Mouse (Mus musculus) forebrain, embryonic 10.5 days (tissue): Measurements from ENCODE around the gene Ubr4. TPM values are rescaled to one million over a fixed set of nuclear protein-coding genes. Genes with fewer than 3 reads are reported as not detected.

ENCODE experiments used
- microRNA-seq: library from miRNA; unstranded; fragments of <30 nt; microRNA quantifications from one replicate; pipeline ENCODE4, GENCODE M21; 2017
- polyA plus RNA-seq: library from polyadenylated mRNA; unstranded; fragments of >200 nt; fragmentation: Nextera tagmentation; extraction: Ambion mirVana; gene quantifications from 2 replicates; pipeline ENCODE4 v1.2.1, GENCODE M21; 2016

Gene Ubr4
- polyA plus RNA-seq, 1 experiment from 2014 or later = 63.4 TPM

Small RNAs within 50 kb of the gene (microRNA-seq; reads per million reads assigned to microRNA genes)
- gene Gm24245 (11.1 reads per million, percentile 22 among the genes with 10 or more reads in this experiment), gene Gm25732 (2.4 reads per million)

Other genes with a start within 250 kb of the Ubr4 start
- 375 and 389 TPM in 2 replicates for gene Minos1, start 221.5 kb upstream of the Ubr4 start, polyA plus RNA-seq
- 340 and 360 TPM in 2 replicates for gene Capzb, start 159.7 kb upstream of the Ubr4 start, polyA plus RNA-seq
- gene Pqlc2, start 41.9 kb upstream of the Ubr4 start, polyA plus RNA-seq = 13.6 and 14.7 TPM in 2 replicates
- gene Akr7a5, start 41.9 kb upstream of the Ubr4 start, polyA plus RNA-seq = 117 and 120 TPM in 2 replicates
- 186 and 195 TPM in 2 replicates for gene Mrto4, start within 50 bp of the Ubr4 start, polyA plus RNA-seq
- gene Emc1, start within 50 bp of the Ubr4 start, polyA plus RNA-seq = 33.4 and 36.2 TPM in 2 replicates
- 2.3 and 3.0 TPM in 2 replicates for gene Iffo2, start 177.9 kb downstream of the Ubr4 start, polyA plus RNA-seq